Mouse (Mus musculus): ENCODE measurements around the gene Gm5773.
"Not testable (repeated sequence)": the region's sequence is repeated elsewhere in the genome, so short reads cannot be mapped to it uniquely, and the experiment has no call there.

DNA sequence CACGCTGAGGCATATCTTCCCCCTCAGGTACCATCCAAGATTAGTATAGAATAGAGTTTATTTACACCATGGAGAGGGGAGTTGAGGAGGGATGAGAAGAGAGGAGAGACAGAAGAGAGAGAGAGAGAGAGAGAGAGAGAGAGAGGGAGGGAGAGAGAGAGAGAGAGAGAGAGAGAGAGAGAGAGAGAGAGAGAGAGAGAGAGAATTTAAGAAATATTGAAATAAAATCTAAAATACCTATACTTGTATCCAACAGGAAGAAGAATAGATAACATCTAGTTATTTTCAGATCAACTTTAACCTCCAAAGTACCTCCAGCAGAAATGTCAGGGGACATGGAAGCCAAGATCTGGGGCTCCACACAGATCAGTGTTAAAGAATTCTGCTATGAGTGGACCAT, at the start of gene Gm5773:
- not testable (repeated sequence) for TF ChIP-seq CTCF (IDR thresholded peaks at IDR 0.05; ENCODE audit: low read depth, low read length); GATA1 (IDR thresholded peaks at IDR 0.05; ENCODE audit: borderline replicate concordance, low read length); POLR2AphosphoS5 (IDR thresholded peaks at IDR 0.05; ENCODE audit: insufficient replicate concordance, low read depth, low read length); TAL1 (conservative IDR thresholded peaks at IDR 0.05; ENCODE audit: low read depth, low read length)
